Mouse (Mus musculus) Patski (cell line): ENCODE data around the gene Dpf3. TPM values are rescaled to one million over a fixed set of nuclear protein-coding genes. Genes with fewer than 3 reads are reported as not detected.

Experiments used
- ATAC-seq: fragments of 100-300 bp; one replicate; pipeline ENCODE4 v1.8.0; 2021
- CTCF ChIA-PET: fragments of 350-600 bp; sonication (Branson Sonifier 250); formaldehyde crosslinking; loops from one replicate; lab custom pipeline; 2022; ENCODE audit warnings: inconsistent platforms; lab: Charles Lee
- POLR2A ChIA-PET: fragments of 350-600 bp; sonication (Branson Sonifier 250); formaldehyde crosslinking; loops from one replicate; lab custom pipeline; 2022; ENCODE audit warnings: antibody characterized with exemption, inconsistent platforms; lab: Charles Lee
- DNase-seq: peaks from one replicate; pipeline ENCODE4 v3.0.0-alpha.2; 2011; ENCODE audit warnings: low read depth, low spot score
- H3K27me3 ChIP-seq: fragments of 371-371 bp; one replicate; pipeline ENCODE4 v1.5.1; 2021
- CTCF ChIP-seq: fragments of 100-300 bp; IDR thresholded peaks from one replicate; pipeline ENCODE4 v1.5.1; 2021
- in situ Hi-C: fragments of 300-500 bp; cut with MboI; formaldehyde crosslinking; loops from 3 replicates; pipeline ENCODE4 v1.11.1; 2018; ENCODE audit warnings: low pct_unique_long_range_greater_than_20kb, mixed read lengths
- polyA plus RNA-seq: library from polyadenylated mRNA; unstranded; gene quantifications from one replicate; pipeline ENCODE4 v1.2.3, GENCODE M21; 2021

Gene Dpf3
- polyA plus RNA-seq, 1 experiment from 2014 or later, result 0.15 TPM

DNA sequence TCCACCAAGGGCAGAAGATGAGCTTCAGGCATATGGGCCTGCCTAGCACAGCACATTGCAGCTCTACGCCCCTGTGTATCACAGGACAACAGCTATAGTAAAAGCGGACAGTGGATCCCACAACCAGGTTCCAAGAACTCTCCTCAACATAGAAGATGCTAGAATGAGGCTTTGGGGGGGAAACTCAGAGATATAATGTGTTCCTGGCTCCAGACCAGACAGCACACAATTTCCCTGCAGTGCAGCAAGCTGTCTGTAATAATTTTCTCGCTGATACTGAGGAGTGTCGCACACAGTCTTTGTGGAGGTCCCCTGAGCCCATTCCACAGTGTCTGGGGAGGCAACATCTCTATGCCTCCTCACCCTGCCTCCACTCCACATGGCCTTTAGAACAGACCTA is 146.6 kb downstream of the Dpf3 start:
- ChIA-PET CTCF (no interaction called here), POLR2A (no interaction called here)
- TF ChIP-seq CTCF, result no peak
- in situ Hi-C loops, result no loop called here
- ATAC-seq (no peak), DNase-seq (no peak)
- H3K27me3 ChIP-seq, result peaks cover 4% of the 10 kb centered on the region

DNA sequence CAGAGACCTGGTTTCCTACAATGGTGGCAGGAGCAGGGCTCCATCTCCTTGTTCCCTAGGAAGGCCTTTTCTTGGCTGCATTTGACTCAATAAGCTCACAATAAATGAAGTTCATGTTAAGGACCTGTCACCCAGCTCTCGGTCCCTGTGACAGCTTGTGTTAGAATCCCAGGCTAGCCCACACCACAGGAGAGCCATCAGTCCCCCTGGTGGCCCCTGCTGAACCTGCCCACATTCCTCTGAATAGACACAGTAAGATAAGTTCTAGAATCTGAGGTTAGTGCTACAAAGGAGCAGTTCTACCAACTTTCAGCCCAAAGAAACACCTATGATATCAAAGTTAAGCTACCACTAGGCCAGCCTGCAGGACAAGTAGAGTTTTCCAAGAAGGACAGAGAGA is 149.2 kb downstream of the Dpf3 start:
- CTCF ChIA-PET, result no interaction called here
- no peak for TF ChIP-seq CTCF

DNA sequence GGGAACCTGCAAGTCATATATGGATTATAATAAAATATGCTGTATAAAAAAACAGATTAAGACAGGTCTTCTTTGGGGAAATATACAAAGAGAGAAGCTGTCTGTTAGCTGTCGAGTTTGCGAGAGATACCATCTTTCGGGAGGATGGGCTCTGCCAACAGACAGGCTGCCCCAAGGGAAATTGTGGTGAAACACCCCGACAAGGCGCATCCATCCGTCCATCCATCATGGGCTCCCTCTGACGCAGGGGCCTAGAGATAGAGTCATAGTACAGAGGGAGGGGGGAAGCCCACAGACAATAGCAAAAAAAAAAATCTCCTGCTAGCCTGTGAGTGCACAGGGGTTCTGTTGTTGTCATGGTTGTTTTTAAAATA is 149.8 kb downstream of the Dpf3 start:
- no peak for TF ChIP-seq CTCF
- DNase-seq, result no peak
- CTCF ChIA-PET, result no interaction called here
- no peak for ATAC-seq
- in situ Hi-C loops, result no loop called here
- POLR2A ChIA-PET, result no interaction called here
- H3K27me3 ChIP-seq, result peaks cover 8% of the 10 kb centered on the region

More for the DNA sequence above, 149.2 kb downstream of the Dpf3 start:
- POLR2A ChIA-PET, result no interaction called here
- DNase-seq, result no peak
- no peak for ATAC-seq
- H3K27me3 ChIP-seq, result peaks cover 8% of the 10 kb centered on the region
- in situ Hi-C loops, result no loop called here

DNA sequence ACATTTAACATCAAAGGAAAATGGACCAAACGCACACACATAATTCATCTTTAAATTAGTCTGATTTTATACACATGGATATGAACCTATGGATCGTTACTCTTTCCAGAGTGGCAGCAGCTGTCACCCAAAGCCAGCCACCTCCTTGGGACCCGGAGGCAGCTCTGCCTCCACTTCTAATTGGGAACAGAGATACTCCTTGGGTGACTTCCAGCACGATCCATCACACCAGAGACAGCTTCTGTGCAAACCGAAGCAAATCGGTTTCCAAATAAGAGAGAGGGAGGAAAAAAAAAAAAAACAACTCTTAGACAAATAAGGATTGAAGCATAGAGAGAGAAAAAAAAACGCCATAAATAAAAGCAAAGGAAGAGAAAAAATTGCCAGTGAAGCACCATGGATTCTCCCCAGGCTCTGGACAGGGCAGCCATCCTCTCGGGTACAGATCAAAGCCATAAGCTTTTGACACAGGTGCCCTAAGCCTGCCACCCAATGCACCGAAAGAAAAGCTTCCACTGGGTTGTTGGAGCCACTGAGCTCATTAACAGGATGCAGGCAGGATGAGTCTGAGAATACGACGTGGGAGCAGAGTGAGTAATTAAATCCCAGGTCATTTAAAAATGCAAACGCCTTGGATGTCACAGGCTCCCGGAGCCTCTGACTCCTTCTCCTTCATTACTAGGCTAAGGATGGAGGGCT is 150.3 kb downstream of the Dpf3 start:
- DNase-seq, result no peak
- ChIA-PET POLR2A (no interaction called here), CTCF (no interaction called here)
- H3K27me3 ChIP-seq, result peaks cover 8% of the 10 kb centered on the region
- ATAC-seq, result no peak
- TF ChIP-seq CTCF, result no peak
- in situ Hi-C loops, result no loop called here

DNA sequence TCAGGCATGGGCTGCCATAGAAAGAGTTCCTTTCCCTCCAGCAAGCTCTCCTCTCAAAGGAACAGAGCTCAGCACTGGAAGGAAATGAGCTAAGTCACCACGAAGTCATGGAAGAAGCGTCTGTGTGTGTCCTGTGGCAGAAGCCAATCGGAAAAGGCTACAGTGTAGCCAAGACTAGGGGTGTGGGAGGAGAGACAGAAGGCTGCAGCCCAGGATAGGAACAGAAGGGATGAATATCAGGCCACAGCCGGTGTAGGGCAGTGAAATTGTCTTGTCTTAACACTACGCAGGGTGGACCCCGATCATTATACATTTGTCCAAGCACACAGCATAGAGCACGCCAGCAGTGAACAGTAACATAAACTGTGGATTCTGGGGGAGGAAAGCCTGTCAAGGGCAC is 157.5 kb downstream of the Dpf3 start:
- ATAC-seq (no peak), DNase-seq (no peak)
- ChIA-PET CTCF (no interaction called here), POLR2A (no interaction called here)
- in situ Hi-C loops, result no loop called here
- TF ChIP-seq CTCF, result no peak
- peaks cover 10% of the 10 kb centered on the region for H3K27me3 ChIP-seq

DNA sequence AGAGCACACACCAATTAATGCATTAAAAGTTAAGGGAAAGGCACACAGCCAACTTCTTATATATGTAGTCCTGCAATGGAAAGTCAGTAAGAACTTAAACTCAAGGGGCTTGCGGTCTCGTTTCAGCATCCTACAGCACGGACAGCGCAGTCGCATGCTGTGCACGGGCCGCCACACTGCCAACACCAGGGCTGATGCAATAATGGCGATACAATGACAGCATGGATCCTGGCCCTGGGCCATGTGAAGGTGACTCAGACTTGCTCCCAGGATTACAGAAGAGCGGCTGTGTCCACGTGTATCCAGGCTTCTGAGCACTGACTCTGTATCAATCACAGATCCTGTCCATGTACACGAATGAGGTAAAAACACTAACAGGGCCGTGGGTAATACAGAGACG is 158.6 kb downstream of the Dpf3 start:
- H3K27me3 ChIP-seq, result peaks cover 17% of the 10 kb centered on the region
- ATAC-seq (no peak), DNase-seq (peak; percentile 2)
- in situ Hi-C loops, result no loop called here
- TF ChIP-seq CTCF, result no peak
- POLR2A ChIA-PET, result no interaction called here
- CTCF ChIA-PET, result no interaction called here

DNA sequence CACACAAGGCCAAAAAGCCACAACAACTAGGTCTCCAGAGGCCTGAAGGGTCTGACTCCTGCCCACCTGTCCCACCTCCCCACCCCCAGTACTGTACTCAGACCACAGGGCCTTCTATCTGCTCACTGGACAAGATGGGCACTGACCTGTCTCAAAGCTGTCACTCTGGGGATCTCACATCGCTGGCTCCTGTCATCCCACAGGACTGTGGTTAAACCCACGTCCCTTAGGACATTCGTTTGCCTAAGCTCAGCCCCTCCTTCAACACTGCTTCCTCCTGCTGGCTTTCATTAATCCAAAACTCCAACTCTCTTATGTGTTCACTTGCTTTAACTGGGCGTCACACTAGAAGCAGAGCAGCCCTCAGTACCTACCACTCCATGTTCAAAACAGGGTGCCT is 159.0 kb downstream of the Dpf3 start:
- TF ChIP-seq CTCF, result no peak
- ChIA-PET POLR2A (no interaction called here), CTCF (no interaction called here)
- in situ Hi-C loops, result no loop called here
- H3K27me3 ChIP-seq, result peaks cover 15% of the 10 kb centered on the region
- ATAC-seq, result no peak
- DNase-seq, result no peak

DNA sequence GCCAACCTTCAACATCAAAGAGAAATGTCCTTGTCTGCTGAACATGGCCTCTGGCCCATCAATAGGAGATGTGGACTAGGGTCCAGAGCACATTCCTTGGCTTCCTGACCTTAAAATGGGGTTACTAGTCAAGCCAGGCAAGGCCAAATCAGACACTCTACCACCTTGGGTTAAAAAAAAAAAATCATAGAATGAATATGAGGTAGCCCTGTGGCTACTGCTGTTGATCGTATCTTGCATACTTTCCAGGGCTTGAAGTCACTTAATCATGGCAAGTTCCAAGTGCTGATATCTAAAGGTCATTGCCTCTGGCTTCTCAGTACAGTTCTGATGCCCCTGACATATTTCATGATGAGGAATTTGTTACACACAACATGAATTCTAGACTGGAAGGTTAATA is 160.1 kb downstream of the Dpf3 start:
- TF ChIP-seq CTCF, result no peak
- ChIA-PET POLR2A (interaction anchor here (0.6 kb wide), 1 partner anchor 21 kb away, joined by 3 read pairs; no protein-coding TSS in a partner anchor), CTCF (no interaction called here)
- in situ Hi-C loops, result no loop called here
- ATAC-seq (no peak), DNase-seq (no peak)
- H3K27me3 ChIP-seq, result peaks cover 13% of the 10 kb centered on the region

DNA sequence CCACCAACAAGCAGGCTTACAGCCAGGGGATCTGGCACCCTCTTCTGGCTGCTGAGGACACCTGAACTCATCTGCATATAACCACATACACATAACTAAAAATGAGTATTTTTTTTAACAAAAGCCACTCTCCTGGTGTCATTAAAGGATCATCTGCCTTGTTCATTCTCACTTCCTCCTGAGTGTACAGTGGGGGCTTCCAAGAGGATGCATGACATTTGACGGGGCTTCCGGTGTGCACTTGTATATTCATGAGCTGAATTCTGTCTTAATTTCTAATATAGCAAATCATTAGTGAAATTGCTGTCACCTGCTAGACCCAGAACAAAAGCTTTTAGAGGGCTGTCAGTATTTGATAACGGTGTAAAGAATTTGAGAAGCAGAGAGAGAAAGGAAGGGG is 166.8 kb downstream of the Dpf3 start:
- TF ChIP-seq CTCF, result no peak
- DNase-seq, result no peak
- ChIA-PET CTCF (no interaction called here), POLR2A (interaction anchor here (1.2 kb wide), 1 partner anchor 20 kb away, joined by 7 read pairs; no protein-coding TSS in a partner anchor)
- in situ Hi-C loops, result no loop called here
- H3K27me3 ChIP-seq, result peaks cover 16% of the 10 kb centered on the region
- ATAC-seq, result no peak

DNA sequence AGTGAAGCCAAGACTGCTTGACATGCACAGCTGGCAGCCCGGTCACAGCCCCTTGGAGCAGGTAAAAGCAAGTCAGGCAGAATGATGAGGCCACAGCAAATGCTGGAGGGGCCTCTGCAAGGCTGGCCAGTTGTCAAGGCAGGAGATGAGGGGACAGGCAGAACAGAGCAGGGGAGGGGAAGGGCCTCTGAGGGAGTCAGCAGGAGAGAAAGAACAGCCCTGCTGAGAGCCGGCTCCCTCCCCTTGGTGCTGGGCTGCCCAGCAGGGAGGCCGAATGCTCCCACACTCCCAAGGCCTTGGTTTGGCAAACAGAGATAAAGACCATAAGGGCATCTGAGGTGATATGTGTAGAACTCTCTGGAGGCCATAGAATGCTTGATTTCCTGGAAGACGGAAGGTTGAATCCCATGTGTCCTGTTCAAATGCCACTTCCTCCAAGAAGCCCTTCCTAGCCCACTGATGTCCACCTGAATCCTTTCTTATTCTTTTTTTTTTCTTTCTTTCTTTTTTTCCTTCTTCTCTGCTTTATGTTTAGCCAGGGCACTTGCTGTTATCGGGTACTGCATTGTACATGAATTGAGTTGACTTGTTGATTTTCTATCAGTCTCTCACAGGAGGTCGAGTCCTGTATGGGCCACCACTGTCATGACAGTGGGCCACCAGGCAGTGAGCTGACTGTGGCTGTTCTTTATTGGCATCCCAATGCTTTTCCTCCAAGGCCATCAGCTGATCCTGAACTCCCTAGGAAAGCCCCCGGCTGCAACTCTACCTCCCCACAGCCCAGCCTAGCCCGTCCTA is 169.7 kb downstream of the Dpf3 start:
- H3K27me3 ChIP-seq, result peaks cover 13% of the 10 kb centered on the region
- ATAC-seq (no peak), DNase-seq (no peak)
- no peak for TF ChIP-seq CTCF
- in situ Hi-C loops, result no loop called here
- ChIA-PET CTCF (interaction anchor here (1.2 kb wide), 1 partner anchor 12 kb away, joined by 3 read pairs; no protein-coding TSS in a partner anchor), POLR2A (no interaction called here)

DNA sequence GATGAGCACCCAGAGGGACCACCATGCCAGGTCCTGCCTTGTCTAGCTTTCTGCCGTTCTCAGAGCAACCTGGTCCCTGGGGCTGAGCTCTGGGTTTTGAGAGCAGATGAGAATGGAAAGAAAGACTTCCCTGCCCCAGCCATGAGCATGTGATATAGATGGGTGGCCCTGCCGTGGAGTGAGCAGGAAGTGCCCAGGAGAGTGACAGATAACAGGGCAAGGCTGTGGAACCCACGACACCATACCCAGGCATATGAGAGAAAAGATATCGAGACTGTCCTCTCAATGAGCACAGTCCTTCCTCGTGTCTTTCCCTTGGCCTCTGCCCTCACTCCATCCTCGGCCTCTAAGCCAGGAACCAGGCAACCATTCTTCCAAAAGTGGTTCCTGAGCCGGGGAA is 172.8 kb downstream of the Dpf3 start:
- ATAC-seq (no peak), DNase-seq (no peak)
- peaks cover 34% of the 10 kb centered on the region for H3K27me3 ChIP-seq
- in situ Hi-C loops, result no loop called here
- no peak for TF ChIP-seq CTCF
- CTCF ChIA-PET, result no interaction called here
- POLR2A ChIA-PET, result no interaction called here
